Mouse (Mus musculus): ENCODE measurements around the gene Dnah3. TPM values are rescaled to one million over a fixed set of nuclear protein-coding genes. Genes with fewer than 3 reads are reported as not detected.

Gene Dnah3
- polyA plus RNA-seq (2014; fragmentation: Illumina TruSeq; extraction: RNeasy Lipid Tissue Mini Kit (QIAGEN cat#74804); ENCODE audit: insufficient read depth, low read depth, low replicate concordance), result 1.7 TPM

GRCm38 (mm10) chr7:120095180-120095579 is at the start of gene Dnah3:
Gene Dnah3 (minus strand): TSS chr7:120095280.

GRCm38 (mm10) chr7:120102164-120102972 is 7.3 kb upstream of the Dnah3 start, which contains the start of gene Tmem159:
Gene Tmem159 (plus strand): TSS chr7:120102353.

GRCm38 (mm10) chr7:119895639-119896512 is 199.2 kb downstream of the Dnah3 start, which contains the start of the genes Lyrm1 and Dcun1d3:
Gene Lyrm1 (plus strand): TSS chr7:119895861.
Gene Dcun1d3 (minus strand): TSS chr7:119896298.

Other genes starting within 250 kb of the Dnah3 start
- gene Lyrm1, start 199.4 kb downstream of the Dnah3 start, polyA plus RNA-seq (2014; fragmentation: Illumina TruSeq; extraction: RNeasy Lipid Tissue Mini Kit (QIAGEN cat#74804); ENCODE audit: insufficient read depth, low read depth, low replicate concordance), result 7.2 TPM
- 5.0 TPM for gene Dcun1d3, start 199.0 kb downstream of the Dnah3 start, polyA plus RNA-seq (2014; fragmentation: Illumina TruSeq; extraction: RNeasy Lipid Tissue Mini Kit (QIAGEN cat#74804); ENCODE audit: insufficient read depth, low read depth, low replicate concordance)
- gene Tmem159, start 7.1 kb upstream of the Dnah3 start, polyA plus RNA-seq (2014; fragmentation: Illumina TruSeq; extraction: RNeasy Lipid Tissue Mini Kit (QIAGEN cat#74804); ENCODE audit: insufficient read depth, low read depth, low replicate concordance), result 62.4 TPM
- gene Zp2, start 50.0 kb upstream of the Dnah3 start, polyA plus RNA-seq (2014; fragmentation: Illumina TruSeq; extraction: RNeasy Lipid Tissue Mini Kit (QIAGEN cat#74804); ENCODE audit: insufficient read depth, low read depth, low replicate concordance), result not detected
- not detected for gene Anks4b, start 78.6 kb upstream of the Dnah3 start, polyA plus RNA-seq (2014; fragmentation: Illumina TruSeq; extraction: RNeasy Lipid Tissue Mini Kit (QIAGEN cat#74804); ENCODE audit: insufficient read depth, low read depth, low replicate concordance)
- 7.2 TPM for gene Crym, start 106.8 kb upstream of the Dnah3 start, polyA plus RNA-seq (2014; fragmentation: Illumina TruSeq; extraction: RNeasy Lipid Tissue Mini Kit (QIAGEN cat#74804); ENCODE audit: insufficient read depth, low read depth, low replicate concordance)
- gene Abca14, start 108.7 kb upstream of the Dnah3 start, polyA plus RNA-seq (2014; fragmentation: Illumina TruSeq; extraction: RNeasy Lipid Tissue Mini Kit (QIAGEN cat#74804); ENCODE audit: insufficient read depth, low read depth, low replicate concordance), result 0.55 TPM
- gene Abca15, start 233.4 kb upstream of the Dnah3 start, polyA plus RNA-seq (2014; fragmentation: Illumina TruSeq; extraction: RNeasy Lipid Tissue Mini Kit (QIAGEN cat#74804); ENCODE audit: insufficient read depth, low read depth, low replicate concordance), result not detected